Mouse (Mus musculus): ENCODE results near the gene Efcab11. TPM values are rescaled to one million over a fixed set of nuclear protein-coding genes. Genes with fewer than 3 reads are reported as not detected.

Gene Efcab11
- polyA plus RNA-seq, 1 experiment from 2014 or later, result 11.2 TPM

- H3K27me3 ChIP-seq (replicated peaks), result no peaks in the 10 kb centered on the region
- 82% methylated on average over 11 of the region's 11 CpGs for WGBS
- H3K27ac ChIP-seq, result no peak overlapping the region
- H3K4me2 ChIP-seq (replicated peaks), result no peak overlapping the region
- no peaks in the 10 kb centered on the region for H3K4me1 ChIP-seq
- ATAC-seq (ENCODE audit: low FRiP score, low read depth), result no peak
- H3K9ac ChIP-seq, result no peak overlapping the region
- no peak overlapping the region for H3K4me3 ChIP-seq
- H3K36me3 ChIP-seq, result no peaks in the 10 kb centered on the region
- no peaks in the 10 kb centered on the region for H3K9me3 ChIP-seq
Observed at GRCm38 (mm10) chr12:99685451-99686100, 198.7 kb downstream of the Efcab11 start.

DNA sequence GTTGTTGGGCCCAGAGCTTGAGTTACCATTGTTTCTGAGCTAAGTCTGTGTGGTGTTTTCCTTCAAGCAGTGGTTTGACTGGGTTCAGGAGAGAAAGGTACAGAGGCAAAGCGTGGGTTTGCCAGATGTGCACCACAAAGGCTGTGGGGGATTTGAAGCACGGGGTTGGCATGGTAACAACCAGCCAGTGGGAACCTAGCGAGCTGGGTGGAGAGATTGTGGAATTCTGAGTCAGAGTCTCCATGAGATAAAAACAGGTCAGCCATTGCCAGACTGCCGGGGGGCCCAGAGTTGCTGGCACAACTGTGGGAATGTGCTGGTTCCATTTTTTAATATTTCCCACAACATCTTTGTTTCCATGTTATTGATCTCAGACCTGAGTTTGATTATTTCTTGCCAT lies 202.6 kb downstream of the Efcab11 start:
- no peaks in the 10 kb centered on the region for H3K36me3 ChIP-seq
- no peak overlapping the region for H3K4me2 ChIP-seq (replicated peaks)
- H3K4me1 ChIP-seq, result no peaks in the 10 kb centered on the region
- H3K27ac ChIP-seq, result no peak overlapping the region
- ATAC-seq (ENCODE audit: low FRiP score, low read depth), result no peak
- no peak overlapping the region for H3K9ac ChIP-seq
- 58% methylated on average over 4 of the region's 4 CpGs for WGBS
- H3K4me3 ChIP-seq, result no peak overlapping the region
- no peaks in the 10 kb centered on the region for H3K27me3 ChIP-seq (replicated peaks)
- no peaks in the 10 kb centered on the region for H3K9me3 ChIP-seq

- H3K36me3 ChIP-seq, result no peaks in the 10 kb centered on the region
- no peak overlapping the region for H3K27ac ChIP-seq
- no peak overlapping the region for H3K4me3 ChIP-seq
- H3K9me3 ChIP-seq, result no peaks in the 10 kb centered on the region
- ATAC-seq (ENCODE audit: low FRiP score, low read depth), result no peak
- 76% methylated on average over 4 of the region's 4 CpGs for WGBS
- no peaks in the 10 kb centered on the region for H3K4me1 ChIP-seq
- no peaks in the 10 kb centered on the region for H3K27me3 ChIP-seq (replicated peaks)
- H3K4me2 ChIP-seq (replicated peaks), result no peak overlapping the region
- no peak overlapping the region for H3K9ac ChIP-seq
Observed at GRCm38 (mm10) chr12:99671866-99672191, 212.4 kb downstream of the Efcab11 start.

DNA sequence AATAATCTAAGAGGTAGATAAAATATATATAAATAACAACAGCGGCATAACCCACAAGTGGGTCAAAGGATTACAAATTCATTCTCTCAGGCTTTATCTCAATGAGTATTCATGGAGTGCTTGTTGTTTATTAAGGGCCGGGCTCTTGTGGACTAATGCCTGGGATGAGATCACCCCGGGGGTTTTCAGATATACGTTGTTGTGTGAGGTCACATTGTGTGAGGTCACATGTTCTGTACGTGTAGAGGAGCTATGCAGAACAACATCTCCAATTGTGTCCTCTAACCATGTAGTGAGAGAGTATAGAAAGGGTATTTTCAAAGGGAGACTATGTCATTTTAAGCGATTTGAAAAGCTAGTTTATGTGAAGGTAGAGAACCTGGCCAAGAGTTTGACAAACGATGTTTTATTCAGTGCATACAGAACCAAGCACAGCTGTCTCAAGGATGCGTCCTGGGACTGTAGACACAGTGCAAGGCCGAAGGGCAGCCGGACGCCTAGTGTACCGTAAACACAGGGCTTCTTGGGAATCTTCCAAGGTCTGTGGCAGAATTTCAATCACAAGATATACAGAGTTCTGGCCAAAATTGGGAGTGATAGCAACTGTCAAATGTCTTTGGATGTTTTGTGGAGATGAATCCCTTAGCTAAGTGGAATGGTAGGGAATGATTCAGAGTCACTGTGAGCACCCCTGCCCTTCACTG lies 212.9 kb downstream of the Efcab11 start:
- H3K27ac ChIP-seq, result no peak overlapping the region
- no peaks in the 10 kb centered on the region for H3K4me1 ChIP-seq
- H3K9me3 ChIP-seq, result no peaks in the 10 kb centered on the region
- H3K36me3 ChIP-seq, result no peaks in the 10 kb centered on the region
- H3K4me3 ChIP-seq, result no peak overlapping the region
- WGBS, result 77% methylated on average over 12 of the region's 12 CpGs
- no peak for ATAC-seq (ENCODE audit: low FRiP score, low read depth)
- H3K27me3 ChIP-seq (replicated peaks), result no peaks in the 10 kb centered on the region
- H3K9ac ChIP-seq, result no peak overlapping the region
- H3K4me2 ChIP-seq (replicated peaks), result no peak overlapping the region

- H3K9me3 ChIP-seq, result no peaks in the 10 kb centered on the region
- no peak overlapping the region for H3K27ac ChIP-seq
- no peaks in the 10 kb centered on the region for H3K36me3 ChIP-seq
- no peaks in the 10 kb centered on the region for H3K27me3 ChIP-seq (replicated peaks)
- H3K9ac ChIP-seq, result no peak overlapping the region
- 78% methylated on average over 7 of the region's 7 CpGs for WGBS
- no peak overlapping the region for H3K4me2 ChIP-seq (replicated peaks)
- no peak for ATAC-seq (ENCODE audit: low FRiP score, low read depth)
- H3K4me1 ChIP-seq, result no peaks in the 10 kb centered on the region
- H3K4me3 ChIP-seq, result no peak overlapping the region
Observed at GRCm38 (mm10) chr12:99670762-99671152, 213.5 kb downstream of the Efcab11 start.

- ATAC-seq (ENCODE audit: low FRiP score, low read depth), result no peak
- H3K4me1 ChIP-seq, result no peaks in the 10 kb centered on the region
- H3K27ac ChIP-seq, result no peak overlapping the region
- no peak overlapping the region for H3K4me2 ChIP-seq (replicated peaks)
- H3K27me3 ChIP-seq (replicated peaks), result no peaks in the 10 kb centered on the region
- H3K9ac ChIP-seq, result no peak overlapping the region
- no peak overlapping the region for H3K4me3 ChIP-seq
- no peaks in the 10 kb centered on the region for H3K36me3 ChIP-seq
- WGBS, result 80% methylated on average over 26 of the region's 26 CpGs
- H3K9me3 ChIP-seq, result no peaks in the 10 kb centered on the region
Observed at GRCm38 (mm10) chr12:99669976-99670761, 214.1 kb downstream of the Efcab11 start.

DNA sequence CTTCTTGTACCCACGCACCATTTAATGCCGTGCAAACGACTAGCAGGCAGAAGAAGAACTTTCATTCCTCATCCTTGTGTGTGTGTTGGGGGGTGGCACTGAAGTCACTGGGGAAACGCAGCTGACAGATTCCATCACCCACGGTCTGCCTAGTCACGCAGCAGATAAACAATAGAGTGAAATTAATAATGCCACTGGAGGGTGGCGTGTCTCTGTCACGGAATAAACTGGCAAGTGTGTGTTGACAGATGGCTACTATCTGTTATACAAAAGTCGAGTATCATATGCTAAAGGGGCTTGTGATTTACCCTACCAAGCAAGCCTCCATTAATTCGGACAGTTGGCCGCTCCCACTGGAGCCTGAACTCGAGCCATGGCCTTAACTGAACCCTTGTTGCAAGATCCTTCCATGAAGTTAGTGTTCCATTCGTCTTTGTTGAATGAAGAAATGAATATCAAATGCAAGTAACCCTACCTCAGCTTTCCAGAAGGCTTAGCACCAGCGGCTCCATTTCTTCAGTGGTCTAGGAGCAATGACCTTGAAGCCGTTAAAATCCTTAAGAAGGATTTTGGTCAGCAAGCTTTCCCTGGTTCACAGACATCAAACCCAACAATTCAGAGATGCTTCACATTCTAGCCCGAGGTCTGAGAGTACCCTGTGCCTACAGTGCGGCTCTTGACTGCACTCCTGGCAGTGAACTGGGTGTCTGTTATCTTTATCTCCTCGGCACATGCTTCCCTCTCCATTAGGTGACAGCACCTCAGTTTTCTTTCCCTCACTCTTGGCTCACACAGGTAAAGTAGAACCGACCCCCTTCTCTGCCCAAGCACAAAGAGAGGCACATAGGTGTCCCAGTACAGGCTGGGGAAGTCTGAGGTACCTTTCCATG lies 229.0 kb downstream of the Efcab11 start:
- 89% methylated on average over 19 of the region's 19 CpGs for WGBS
- Histone ChIP-seq H3K36me3 (no peaks in the 10 kb centered on the region), H3K4me1 (0 out of 2 replicates have a peak, but pooled peaks cover 3% of the 10 kb centered on the region), H3K27me3 (replicated peaks) (no peaks in the 10 kb centered on the region), H3K27ac (no peak overlapping the region), H3K9ac (no peak overlapping the region), H3K4me3 (no peak overlapping the region), H3K9me3 (peaks cover 8% of the 10 kb centered on the region), H3K4me2 (replicated peaks) (no peak overlapping the region)
- ATAC-seq (ENCODE audit: low FRiP score, low read depth), result no peak

DNA sequence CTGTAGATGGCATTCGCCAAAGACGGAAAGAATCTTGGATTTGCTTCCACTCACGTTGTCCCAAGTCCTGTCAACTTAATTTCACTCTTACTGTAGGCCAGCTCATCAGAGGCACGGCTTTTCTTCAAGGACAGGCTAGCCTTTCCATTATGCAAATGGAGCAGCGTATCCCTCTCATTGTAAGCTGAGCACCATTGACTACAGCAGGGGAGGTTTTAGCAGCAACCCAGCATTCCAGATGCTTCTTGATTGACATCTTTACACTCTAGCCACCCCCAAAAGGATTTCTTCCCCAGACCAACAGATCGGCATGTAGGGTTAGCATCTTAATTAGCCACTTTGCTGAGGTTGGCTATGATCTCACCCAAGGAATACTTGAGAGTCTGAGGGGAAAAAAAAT lies 231.8 kb downstream of the Efcab11 start:
- 62% methylated on average over 6 of the region's 6 CpGs for WGBS
- no peak for ATAC-seq (ENCODE audit: low FRiP score, low read depth)

GRCm38 (mm10) chr12:99649732-99650131 lies 234.5 kb downstream of the Efcab11 start:
- no peak for ATAC-seq (ENCODE audit: low FRiP score, low read depth)
- no peak overlapping the region for H3K9ac ChIP-seq
- H3K27me3 ChIP-seq (replicated peaks), result no peaks in the 10 kb centered on the region
- WGBS, result 38% methylated on average over 2 of the region's 2 CpGs
- 0 out of 2 replicates have a peak, but pooled peaks cover 3% of the 10 kb centered on the region for H3K4me1 ChIP-seq
- peaks cover 12% of the 10 kb centered on the region for H3K9me3 ChIP-seq
- no peak overlapping the region for H3K27ac ChIP-seq
- H3K36me3 ChIP-seq, result no peaks in the 10 kb centered on the region
- H3K4me2 ChIP-seq (replicated peaks), result no peak overlapping the region
- no peak overlapping the region for H3K4me3 ChIP-seq

More for the DNA sequence above, 231.8 kb downstream of the Efcab11 start:
- no peaks in the 10 kb centered on the region for H3K36me3 ChIP-seq
- no peak overlapping the region for H3K9ac ChIP-seq
- no peak overlapping the region for H3K4me3 ChIP-seq
- H3K27ac ChIP-seq, result no peak overlapping the region
- H3K9me3 ChIP-seq, result no peaks in the 10 kb centered on the region
- H3K4me1 ChIP-seq, result 0 out of 2 replicates have a peak, but pooled peaks cover 3% of the 10 kb centered on the region
- H3K27me3 ChIP-seq (replicated peaks), result no peaks in the 10 kb centered on the region
- no peak overlapping the region for H3K4me2 ChIP-seq (replicated peaks)

- Histone ChIP-seq H3K4me3 (no peak overlapping the region), H3K27me3 (replicated peaks) (no peaks in the 10 kb centered on the region), H3K36me3 (no peaks in the 10 kb centered on the region), H3K9me3 (peaks cover 22% of the 10 kb centered on the region), H3K9ac (no peak overlapping the region), H3K4me1 (0 out of 2 replicates have a peak, but pooled peaks cover 3% of the 10 kb centered on the region), H3K4me2 (replicated peaks) (no peak overlapping the region), H3K27ac (no peak overlapping the region)
- ATAC-seq (ENCODE audit: low FRiP score, low read depth), result no peak
- WGBS, result 84% methylated on average over 2 of the region's 2 CpGs
Observed at GRCm38 (mm10) chr12:99648781-99649180, 235.5 kb downstream of the Efcab11 start.

DNA sequence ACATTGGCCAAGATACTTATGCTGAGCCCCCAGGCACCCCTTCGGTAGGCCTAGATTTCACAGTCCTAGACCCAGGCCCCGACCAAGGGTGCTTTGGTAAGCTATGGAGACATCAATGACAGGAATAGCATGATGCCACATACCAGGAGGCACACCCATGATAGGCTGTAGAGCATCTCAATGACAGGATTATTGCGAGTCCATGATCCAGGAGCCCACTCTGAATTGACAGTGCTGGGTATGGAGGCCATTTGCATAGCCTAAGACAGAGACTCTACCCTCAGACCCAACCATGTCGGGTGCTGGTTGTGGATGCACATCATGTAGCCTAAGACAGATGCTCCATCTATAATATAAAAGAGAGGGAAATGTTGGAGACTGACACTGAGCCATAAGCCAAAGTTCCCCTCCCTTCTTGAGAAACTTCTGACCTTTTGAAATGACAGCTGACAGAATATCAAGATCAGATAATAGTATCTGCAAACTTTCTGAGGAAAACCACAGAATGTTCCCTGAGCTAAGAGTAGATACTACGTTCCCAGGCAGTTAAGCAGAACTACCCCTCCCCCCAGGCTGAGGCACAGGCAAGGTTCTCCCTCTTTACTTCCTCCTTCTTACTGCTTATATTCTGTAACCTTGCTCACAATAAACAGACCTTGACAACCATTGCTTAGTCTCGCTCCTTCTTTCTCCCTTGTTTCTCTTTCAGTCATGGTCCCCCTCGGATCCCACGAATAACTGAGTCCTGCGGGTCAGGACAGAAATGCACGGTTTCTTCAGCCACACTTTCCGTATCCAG lies 237.5 kb downstream of the Efcab11 start:
- ATAC-seq (ENCODE audit: low FRiP score, low read depth), result no peak

More for the DNA sequence above, 237.5 kb downstream of the Efcab11 start:
- Histone ChIP-seq H3K27ac (no peak overlapping the region), H3K4me3 (no peak overlapping the region), H3K4me2 (replicated peaks) (no peak overlapping the region), H3K4me1 (no peaks in the 10 kb centered on the region), H3K27me3 (replicated peaks) (no peaks in the 10 kb centered on the region), H3K9me3 (peaks cover 22% of the 10 kb centered on the region), H3K9ac (no peak overlapping the region), H3K36me3 (no peaks in the 10 kb centered on the region)
- WGBS, result 89% methylated on average over 11 of the region's 11 CpGs
